Mouse (Mus musculus): ENCODE measurements around the gene Gm973. TPM values are rescaled to one million over a fixed set of nuclear protein-coding genes. Genes with fewer than 3 reads are reported as not detected.

Gene Gm973
- polyA plus RNA-seq, 1 experiment: 72.5 TPM

GRCm38 (mm10) chr1:59511566-59512270, 4.3 kb upstream of the Gm973 start:
- TF ChIP-seq POLR2A (IDR thresholded peaks at IDR 0.05; ENCODE audit: control insufficient read depth, low read depth, low read length) (no peak), CTCF (IDR thresholded peaks at IDR 0.05; ENCODE audit: control insufficient read depth, insufficient read depth, insufficient replicate concordance, low read depth, low read length) (no peak)
- Histone ChIP-seq H3K36me3 (ENCODE audit: control insufficient read depth, insufficient read depth, low read length) (no peaks in the 10 kb centered on the region), H3K27ac (ENCODE audit: control insufficient read depth, insufficient read depth, low read depth, low read length) (no peak overlapping the region), H3K4me3 (ENCODE audit: control insufficient read depth, low read depth, low read length) (no peak overlapping the region), H3K27me3 (ENCODE audit: control insufficient read depth, insufficient read depth, low read length) (no peaks in the 10 kb centered on the region), H3K4me1 (ENCODE audit: control insufficient read depth, insufficient read depth, low read length) (peaks cover 12% of the 10 kb centered on the region)

GRCm38 (mm10) chr1:59520226-59520837, 4.3 kb downstream of the Gm973 start:
- no peaks in the 10 kb centered on the region for H3K27me3 ChIP-seq (ENCODE audit: control insufficient read depth, insufficient read depth, low read length)
- TF ChIP-seq POLR2A (IDR thresholded peaks at IDR 0.05; ENCODE audit: control insufficient read depth, low read depth, low read length) (no peak), CTCF (IDR thresholded peaks at IDR 0.05; ENCODE audit: control insufficient read depth, insufficient read depth, insufficient replicate concordance, low read depth, low read length) (no peak)
- no peaks in the 10 kb centered on the region for H3K36me3 ChIP-seq (ENCODE audit: control insufficient read depth, insufficient read depth, low read length)
- peaks cover 6% of the 10 kb centered on the region for H3K4me1 ChIP-seq (ENCODE audit: control insufficient read depth, insufficient read depth, low read length)
- no peak overlapping the region for H3K4me3 ChIP-seq (ENCODE audit: control insufficient read depth, low read depth, low read length)
- H3K27ac ChIP-seq (ENCODE audit: control insufficient read depth, insufficient read depth, low read depth, low read length): no peak overlapping the region

DNA sequence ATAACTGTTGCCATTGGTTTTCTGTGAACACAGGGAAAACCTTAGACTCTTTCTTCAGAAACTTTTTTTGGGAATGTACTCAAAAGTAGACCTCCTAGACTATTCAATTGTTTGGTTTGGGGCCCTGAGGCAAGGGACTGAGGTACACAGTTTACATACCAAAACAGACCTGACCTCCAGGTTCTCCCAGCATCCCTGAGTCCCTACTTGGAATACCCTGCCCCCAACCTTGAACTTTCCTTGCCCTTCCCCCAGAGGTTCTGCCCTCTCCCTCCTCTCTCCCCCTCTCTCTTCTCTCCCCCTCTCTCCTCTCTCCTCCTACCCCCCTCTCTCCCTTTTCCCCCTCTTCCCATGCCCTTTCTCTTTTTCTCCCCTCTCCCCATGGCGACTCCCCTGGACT, 6.4 kb downstream of the Gm973 start:
- H3K4me3 ChIP-seq (ENCODE audit: control insufficient read depth, low read depth, low read length): no peak overlapping the region
- H3K27me3 ChIP-seq (ENCODE audit: control insufficient read depth, insufficient read depth, low read length): no peaks in the 10 kb centered on the region
- TF ChIP-seq CTCF (IDR thresholded peaks at IDR 0.05; ENCODE audit: control insufficient read depth, insufficient read depth, insufficient replicate concordance, low read depth, low read length) (no peak), POLR2A (IDR thresholded peaks at IDR 0.05; ENCODE audit: control insufficient read depth, low read depth, low read length) (no peak)
- H3K4me1 ChIP-seq (ENCODE audit: control insufficient read depth, insufficient read depth, low read length): no peaks in the 10 kb centered on the region
- no peak overlapping the region for H3K27ac ChIP-seq (ENCODE audit: control insufficient read depth, insufficient read depth, low read depth, low read length)
- no peaks in the 10 kb centered on the region for H3K36me3 ChIP-seq (ENCODE audit: control insufficient read depth, insufficient read depth, low read length)

DNA sequence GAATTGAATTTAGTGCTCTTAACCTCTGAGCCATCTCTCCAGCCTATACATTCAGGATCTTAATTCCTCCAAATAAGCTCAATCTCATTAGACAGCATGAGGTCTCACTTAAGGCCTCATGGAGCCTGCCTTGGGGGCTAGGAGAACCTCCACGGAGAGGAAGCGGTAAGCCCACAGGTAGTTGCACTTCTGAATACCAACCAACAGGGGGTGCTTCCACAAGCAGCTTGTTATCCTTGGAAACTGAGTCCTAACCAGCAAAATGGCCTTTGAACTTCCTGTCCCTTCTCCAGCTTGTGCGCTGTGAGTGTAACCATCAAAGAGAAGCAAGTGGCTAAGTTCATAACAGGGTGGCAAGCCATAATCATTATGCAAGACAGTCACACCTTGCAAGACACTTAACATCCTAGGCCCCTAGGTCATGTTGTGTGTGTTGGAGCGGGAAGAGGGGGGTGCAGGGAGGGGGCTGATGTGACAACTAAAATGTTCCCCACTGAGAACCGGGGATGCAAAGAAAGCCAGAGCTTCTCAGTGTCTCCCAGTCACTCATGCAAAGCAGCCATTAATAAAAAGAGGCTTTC, 7.4 kb downstream of the Gm973 start:
- TF ChIP-seq CTCF (IDR thresholded peaks at IDR 0.05; ENCODE audit: control insufficient read depth, insufficient read depth, insufficient replicate concordance, low read depth, low read length): no peak
- TF ChIP-seq POLR2A (IDR thresholded peaks at IDR 0.05; ENCODE audit: control insufficient read depth, low read depth, low read length): no peak
- H3K36me3 ChIP-seq (ENCODE audit: control insufficient read depth, insufficient read depth, low read length): no peaks in the 10 kb centered on the region
- H3K4me1 ChIP-seq (ENCODE audit: control insufficient read depth, insufficient read depth, low read length): no peaks in the 10 kb centered on the region
- H3K27me3 ChIP-seq (ENCODE audit: control insufficient read depth, insufficient read depth, low read length): no peaks in the 10 kb centered on the region
- H3K27ac ChIP-seq (ENCODE audit: control insufficient read depth, insufficient read depth, low read depth, low read length): no peak overlapping the region
- H3K4me3 ChIP-seq (ENCODE audit: control insufficient read depth, low read depth, low read length): no peak overlapping the region

DNA sequence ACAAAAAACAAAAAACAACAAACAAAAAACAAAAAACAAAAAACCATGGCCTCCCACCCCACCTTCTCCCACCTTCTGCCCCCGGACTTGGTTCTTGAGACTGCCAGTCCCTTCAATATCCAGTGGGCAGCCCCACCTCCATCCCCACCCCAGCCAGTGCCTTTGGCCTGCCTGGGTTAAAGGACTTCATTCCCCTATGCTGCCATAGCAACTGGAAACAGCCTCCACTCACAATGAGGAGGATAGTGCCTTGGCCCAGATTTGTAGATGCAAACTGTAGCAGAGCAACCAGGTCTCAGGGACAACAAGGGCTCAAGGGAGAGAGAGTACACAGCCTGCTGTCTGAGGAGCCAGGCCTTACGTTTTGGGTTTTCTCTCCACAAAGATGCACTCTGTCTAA, 8.0 kb downstream of the Gm973 start:
- H3K4me1 ChIP-seq (ENCODE audit: control insufficient read depth, insufficient read depth, low read length): no peaks in the 10 kb centered on the region
- no peak overlapping the region for H3K4me3 ChIP-seq (ENCODE audit: control insufficient read depth, low read depth, low read length)
- H3K36me3 ChIP-seq (ENCODE audit: control insufficient read depth, insufficient read depth, low read length): no peaks in the 10 kb centered on the region
- H3K27ac ChIP-seq (ENCODE audit: control insufficient read depth, insufficient read depth, low read depth, low read length): no peak overlapping the region
- no peak for TF ChIP-seq POLR2A (IDR thresholded peaks at IDR 0.05; ENCODE audit: control insufficient read depth, low read depth, low read length)
- TF ChIP-seq CTCF (IDR thresholded peaks at IDR 0.05; ENCODE audit: control insufficient read depth, insufficient read depth, insufficient replicate concordance, low read depth, low read length): no peak
- no peaks in the 10 kb centered on the region for H3K27me3 ChIP-seq (ENCODE audit: control insufficient read depth, insufficient read depth, low read length)

DNA sequence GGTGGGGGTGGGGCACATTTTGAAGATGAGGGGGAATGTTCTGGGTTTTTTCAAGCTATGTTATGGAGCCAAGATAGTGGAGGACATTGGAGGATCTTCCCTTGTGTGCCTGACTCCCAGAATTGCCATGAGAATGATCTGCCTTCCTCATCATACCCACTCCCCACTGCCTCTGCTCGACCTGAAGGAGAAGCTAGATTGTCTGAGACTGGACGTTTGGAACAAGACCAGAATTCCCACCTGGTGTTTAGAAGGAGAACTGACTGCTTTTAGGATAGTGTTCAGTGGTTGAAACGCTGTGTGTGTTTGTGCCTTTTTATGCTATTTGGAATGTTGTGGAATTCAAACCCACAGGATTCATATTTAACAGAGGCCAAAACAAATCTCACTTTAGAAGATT, 8.7 kb downstream of the Gm973 start:
- H3K27me3 ChIP-seq (ENCODE audit: control insufficient read depth, insufficient read depth, low read length): no peaks in the 10 kb centered on the region
- no peaks in the 10 kb centered on the region for H3K36me3 ChIP-seq (ENCODE audit: control insufficient read depth, insufficient read depth, low read length)
- TF ChIP-seq CTCF (IDR thresholded peaks at IDR 0.05; ENCODE audit: control insufficient read depth, insufficient read depth, insufficient replicate concordance, low read depth, low read length) (no peak), POLR2A (IDR thresholded peaks at IDR 0.05; ENCODE audit: control insufficient read depth, low read depth, low read length) (no peak)
- no peaks in the 10 kb centered on the region for H3K4me1 ChIP-seq (ENCODE audit: control insufficient read depth, insufficient read depth, low read length)
- no peak overlapping the region for H3K4me3 ChIP-seq (ENCODE audit: control insufficient read depth, low read depth, low read length)
- no peak overlapping the region for H3K27ac ChIP-seq (ENCODE audit: control insufficient read depth, insufficient read depth, low read depth, low read length)

DNA sequence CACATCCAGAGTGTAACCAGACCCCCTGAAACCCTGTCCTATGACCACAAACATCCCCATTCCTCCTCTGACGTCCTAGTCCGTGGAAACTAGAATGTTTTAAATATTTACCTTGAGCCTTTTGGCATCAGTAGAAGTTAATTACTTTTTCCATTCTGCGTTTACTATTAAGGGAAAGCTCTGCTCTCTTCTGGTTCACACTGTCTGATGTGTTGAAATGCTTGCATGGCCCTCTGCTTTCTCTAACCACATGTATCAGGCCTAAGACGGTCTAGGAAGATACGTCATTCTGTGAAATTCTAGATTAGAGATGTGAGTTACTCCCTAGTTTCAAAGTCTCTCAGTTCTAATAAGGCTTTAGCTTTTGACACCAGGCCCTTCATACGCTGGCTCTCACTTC, 11.2 kb downstream of the Gm973 start:
- H3K27me3 ChIP-seq (ENCODE audit: control insufficient read depth, insufficient read depth, low read length): no peaks in the 10 kb centered on the region
- no peak for TF ChIP-seq CTCF (IDR thresholded peaks at IDR 0.05; ENCODE audit: control insufficient read depth, insufficient read depth, insufficient replicate concordance, low read depth, low read length)
- TF ChIP-seq POLR2A (IDR thresholded peaks at IDR 0.05; ENCODE audit: control insufficient read depth, low read depth, low read length): no peak
- H3K4me1 ChIP-seq (ENCODE audit: control insufficient read depth, insufficient read depth, low read length): no peaks in the 10 kb centered on the region
- H3K36me3 ChIP-seq (ENCODE audit: control insufficient read depth, insufficient read depth, low read length): no peaks in the 10 kb centered on the region
- no peak overlapping the region for H3K27ac ChIP-seq (ENCODE audit: control insufficient read depth, insufficient read depth, low read depth, low read length)
- no peak overlapping the region for H3K4me3 ChIP-seq (ENCODE audit: control insufficient read depth, low read depth, low read length)
